Mouse (Mus musculus) limb, embryonic 14.5 days (tissue): ENCODE data around the gene Bmper. TPM values are rescaled to one million over a fixed set of nuclear protein-coding genes. Genes with fewer than 3 reads are reported as not detected.

ENCODE experiments used
- ATAC-seq: fragments of 200-750 bp; cut with Nextera tagmentation; 2 replicates; pipeline ENCODE4 v1.8.0; 2017; ENCODE audit warnings: low read depth, moderate number of reproducible peaks, moderate TSS enrichment; ENCODE audit not compliant: low FRiP score
- DNase-seq: peaks from one replicate; pipeline ENCODE4 v3.0.0-alpha.2; 2015; ENCODE audit warnings: low spot score
- H3K27ac ChIP-seq: fragments of 300-500 bp; sonication (generic); replicated peaks from 2 replicates; pipeline ENCODE4 v1.5.1; 2014; ENCODE audit warnings: low read depth, mild to moderate bottlenecking, low read length, moderate library complexity, mixed read lengths
- H3K27me3 ChIP-seq: fragments of 300-500 bp; sonication (generic); 2 replicates; pipeline ENCODE4 v1.6.1; 2014; ENCODE audit warnings: low read length, mixed read lengths; ENCODE audit not compliant: control insufficient read depth, insufficient read depth
- H3K36me3 ChIP-seq: fragments of 300-500 bp; sonication (generic); 2 replicates; pipeline ENCODE4 v1.6.1; 2014; ENCODE audit warnings: mild to moderate bottlenecking, low read length, moderate library complexity, mixed read lengths; ENCODE audit not compliant: control insufficient read depth, insufficient read depth
- H3K4me1 ChIP-seq: fragments of 300-500 bp; sonication (generic); 2 replicates; pipeline ENCODE4 v1.6.1; 2014; ENCODE audit warnings: antibody characterized with exemption, low read length, mixed read lengths; ENCODE audit not compliant: control insufficient read depth, insufficient read depth
- H3K4me2 ChIP-seq: fragments of 300-500 bp; sonication (generic); replicated peaks from 2 replicates; pipeline ENCODE4 v1.6.1; 2014; ENCODE audit warnings: low read depth, mild to moderate bottlenecking, low read length, moderate library complexity; ENCODE audit not compliant: severe bottlenecking
- H3K4me3 ChIP-seq: fragments of 300-500 bp; sonication (generic); replicated peaks from 2 replicates; pipeline ENCODE4 v1.5.1; 2014; ENCODE audit warnings: low read length
- H3K9ac ChIP-seq: fragments of 300-500 bp; sonication (generic); 2 replicates; pipeline ENCODE4 v1.6.1; 2014; ENCODE audit warnings: mild to moderate bottlenecking, low read depth, low read length, moderate library complexity; ENCODE audit not compliant: severe bottlenecking
- H3K9me3 ChIP-seq: fragments of 300-500 bp; sonication (generic); 2 replicates; pipeline ENCODE4 v1.6.1; 2016; ENCODE audit warnings: low read length; ENCODE audit not compliant: control insufficient read depth
- POLR2A ChIP-seq: fragments of 200-500 bp; IDR thresholded peaks from 2 replicates; pipeline ENCODE4 v1.8.0; 2012; ENCODE audit warnings: inconsistent platforms, mild to moderate bottlenecking, moderate library complexity, borderline replicate concordance; ENCODE audit not compliant: insufficient read depth, insufficient read length; ENCODE audit errors: extremely low read depth
- WGBS: fragments of 180-500 bp; shearing (Covaris S2); extraction: QIAGEN DNeasy Blood & Tissue Kit; methylation state at CpG from one replicate; pipeline ENCODE4 v1.1.7; 2014; 5-methylcytosine and 5-hydroxymethylcytosine counted together
- polyA plus RNA-seq, 2 experiments: library from polyadenylated mRNA; depleted of rRNA in 1 of 2; stranded (reverse) in 1 of 2; unstranded in 1 of 2; fragments of >200 nt; fragmentation: Nextera tagmentation in 1 of 2; extraction: Ambion mirVana in 1 of 2; gene quantifications; 2 replicates each; pipeline versions ENCODE4 v1.2.1 to v1.2.3; 2012 to 2014

Gene Bmper
- polyA plus RNA-seq, 2 experiments: 13.1 to 15.7 TPM

DNA sequence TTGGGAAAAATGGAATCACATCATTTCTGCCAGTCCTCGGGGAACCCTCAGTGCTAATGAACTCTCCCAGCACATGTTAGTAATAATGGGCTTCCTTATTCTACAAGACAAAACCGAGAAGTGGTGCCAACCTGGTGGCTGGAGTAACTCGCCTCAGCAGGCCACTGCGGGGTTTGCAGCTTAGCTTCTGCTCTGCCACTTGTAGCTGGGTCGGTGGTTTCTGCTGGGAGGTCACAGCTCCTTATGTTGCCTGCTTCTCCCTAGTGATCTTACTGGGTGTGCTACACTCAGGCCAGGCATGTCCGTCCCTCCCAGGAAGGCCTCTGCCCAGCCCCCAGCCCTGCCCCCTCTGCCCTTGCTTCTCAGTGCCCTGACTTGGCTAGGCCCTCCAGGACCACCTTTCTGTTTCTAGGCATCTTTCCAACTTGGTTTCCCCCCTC is 155.9 kb downstream of the Bmper start:
- Histone ChIP-seq H3K36me3 (no peaks in the 10 kb centered on the region), H3K9me3 (no peaks in the 10 kb centered on the region), H3K4me1 (peaks cover 21% of the 10 kb centered on the region), H3K9ac (no peak overlapping the region), H3K4me3 (no peak overlapping the region), H3K4me2 (no peak overlapping the region), H3K27me3 (no peaks in the 10 kb centered on the region), H3K27ac (peak overlapping the region; percentile 6; the same call in 1 of the 2 replicates)
- no peak for TF ChIP-seq POLR2A
- 0 out of 2 replicates have a peak, but pooled peaks have one; percentile 39 for ATAC-seq
- 13% methylated on average over 6 of the region's 6 CpGs for WGBS
- DNase-seq: peak; percentile 58

DNA sequence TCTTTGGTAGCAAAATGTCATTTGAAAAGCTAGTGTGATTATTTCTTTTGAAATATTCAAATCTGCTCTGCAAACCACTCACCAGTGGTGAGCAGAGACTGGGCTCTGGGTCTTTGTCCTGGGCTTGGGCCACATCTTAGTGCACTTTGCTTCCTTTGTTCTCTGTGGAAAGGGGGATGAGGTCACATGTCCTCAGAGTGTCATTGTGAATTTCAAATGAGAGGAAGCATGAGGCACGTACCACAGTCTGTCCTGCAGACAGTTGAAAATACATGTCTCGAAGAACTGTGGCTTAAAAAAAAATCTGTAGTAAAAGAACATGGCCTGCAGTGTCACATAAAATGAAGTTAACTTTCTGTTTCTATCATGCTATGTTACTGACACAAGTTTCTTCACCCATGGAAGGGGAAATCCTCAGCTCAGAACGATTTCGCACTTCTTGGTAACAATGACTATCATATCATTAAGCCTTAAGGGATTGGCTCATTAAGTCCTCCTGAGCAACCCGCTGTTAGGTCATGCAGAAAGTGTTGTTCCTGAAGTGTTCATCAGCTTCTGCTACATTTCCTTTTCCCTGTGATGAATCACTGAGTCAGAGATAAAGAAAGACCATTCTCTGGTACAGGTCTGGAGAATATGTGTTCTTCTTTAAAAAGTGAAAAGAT is 157.4 kb downstream of the Bmper start:
- Histone ChIP-seq H3K36me3 (no peaks in the 10 kb centered on the region), H3K27ac (no peak overlapping the region), H3K4me3 (no peak overlapping the region), H3K9ac (no peak overlapping the region), H3K9me3 (no peaks in the 10 kb centered on the region), H3K27me3 (no peaks in the 10 kb centered on the region), H3K4me2 (no peak overlapping the region), H3K4me1 (peaks cover 27% of the 10 kb centered on the region)
- 79% methylated on average over 5 of the region's 5 CpGs for WGBS
- no peak for TF ChIP-seq POLR2A
- no peak for DNase-seq
- no peak for ATAC-seq

DNA sequence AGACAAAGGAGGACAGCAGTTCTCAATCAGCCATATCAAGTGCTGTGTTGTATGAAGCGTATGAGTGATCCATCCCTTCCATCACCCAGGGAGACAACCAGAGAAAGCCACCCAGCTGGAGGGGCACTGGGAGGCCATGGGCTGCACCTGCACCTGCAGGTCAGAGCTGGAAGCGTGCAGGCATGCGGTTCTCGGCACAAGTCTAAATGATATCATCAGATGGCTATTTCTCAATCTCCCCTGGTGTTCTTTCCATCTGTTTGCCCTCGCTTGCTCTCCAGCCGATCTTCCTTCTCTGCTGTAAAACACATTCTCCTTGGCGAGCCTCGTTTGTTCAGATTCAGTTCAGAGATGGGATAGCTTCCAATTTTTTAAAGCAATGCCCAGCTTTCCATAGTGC is 160.4 kb downstream of the Bmper start:
- Histone ChIP-seq H3K27me3 (no peaks in the 10 kb centered on the region), H3K4me3 (no peak overlapping the region), H3K9ac (no peak overlapping the region), H3K36me3 (no peaks in the 10 kb centered on the region), H3K4me2 (no peak overlapping the region), H3K27ac (no peak overlapping the region), H3K4me1 (peaks cover 34% of the 10 kb centered on the region), H3K9me3 (no peaks in the 10 kb centered on the region)
- DNase-seq (no peak), ATAC-seq (no peak)
- WGBS: 64% methylated on average over 8 of the region's 8 CpGs
- no peak for TF ChIP-seq POLR2A

DNA sequence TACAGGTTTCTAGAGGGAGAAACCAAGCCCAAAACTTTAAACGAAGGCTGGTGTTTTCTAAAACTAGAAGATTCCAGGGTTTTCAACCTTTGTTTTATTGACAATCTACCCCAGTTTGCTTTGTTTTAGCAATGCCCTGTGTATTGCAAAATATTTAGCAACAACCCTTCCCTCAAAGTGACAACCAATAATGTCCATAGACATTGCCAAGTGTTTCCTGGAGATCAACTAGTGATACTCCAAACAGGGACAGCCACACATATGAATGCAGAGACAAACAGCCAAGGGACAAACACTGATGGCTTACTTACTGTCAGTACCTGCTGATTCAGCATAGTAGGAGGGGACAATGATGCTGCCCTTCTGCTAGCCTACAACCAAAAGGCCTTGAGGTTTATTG is 161.0 kb downstream of the Bmper start:
- TF ChIP-seq POLR2A: no peak
- Histone ChIP-seq H3K36me3 (no peaks in the 10 kb centered on the region), H3K4me2 (no peak overlapping the region), H3K9me3 (no peaks in the 10 kb centered on the region), H3K9ac (no peak overlapping the region), H3K4me3 (no peak overlapping the region), H3K27ac (no peak overlapping the region), H3K4me1 (peaks cover 29% of the 10 kb centered on the region), H3K27me3 (no peaks in the 10 kb centered on the region)
- no peak for ATAC-seq
- no peak for DNase-seq
- WGBS: 91% methylated on average over 1 of the region's 1 CpGs

DNA sequence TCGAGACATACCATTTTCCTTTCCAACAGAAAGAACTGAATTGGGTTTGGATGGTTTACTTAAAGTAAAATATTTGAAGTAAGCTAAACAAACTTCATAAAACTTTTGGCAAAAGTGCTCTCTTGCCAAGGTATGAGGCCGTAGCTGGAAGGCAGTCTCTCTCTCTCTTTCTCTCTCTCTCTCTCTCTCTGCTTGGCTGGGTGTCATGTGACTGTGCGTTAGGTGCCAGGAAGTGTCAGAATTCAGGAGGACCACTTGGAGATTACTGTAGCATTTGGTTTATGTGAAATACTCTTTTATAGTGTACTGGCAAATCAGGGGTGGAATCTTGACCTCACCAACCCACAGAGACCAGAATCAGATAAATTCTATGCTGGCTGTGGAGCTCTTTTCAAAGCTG is 162.0 kb downstream of the Bmper start:
- Histone ChIP-seq H3K4me1 (peaks cover 21% of the 10 kb centered on the region), H3K4me2 (no peak overlapping the region), H3K9me3 (no peaks in the 10 kb centered on the region), H3K9ac (no peak overlapping the region), H3K36me3 (no peaks in the 10 kb centered on the region), H3K27ac (no peak overlapping the region), H3K4me3 (no peak overlapping the region), H3K27me3 (no peaks in the 10 kb centered on the region)
- ATAC-seq (no peak), DNase-seq (no peak)
- no peak for TF ChIP-seq POLR2A
- WGBS: 49% methylated on average over 3 of the region's 3 CpGs
